Mouse (Mus musculus) small intestine, adult 10 weeks (tissue): ENCODE results near the gene Slitrk5. TPM values are rescaled to one million over a fixed set of nuclear protein-coding genes. Genes with fewer than 3 reads are reported as not detected.

Experiments used
- polyA plus RNA-seq: library from polyadenylated mRNA; stranded (reverse); fragments of 350-450 nt; fragmentation: Illumina TruSeq; extraction: RNeasy Lipid Tissue Mini Kit (QIAGEN cat#74804); gene quantifications from one replicate; pipeline ENCODE4 v1.2.3, GENCODE M21; 2014; ENCODE audit warnings: low replicate concordance

Slitrk5 gene
- 0.19 TPM for polyA plus RNA-seq

GRCm38 (mm10) chr14:111674664-111675147 is at the start of gene Slitrk5:
TSS of gene Slitrk5 (plus strand) at chr14:111675097.

